Mouse (Mus musculus) forebrain, postnatal 0 days (tissue): Measurements from ENCODE around the gene Sin3a. TPM values are rescaled to one million over a fixed set of nuclear protein-coding genes. Genes with fewer than 3 reads are reported as not detected.

ENCODE experiments used
- ATAC-seq: fragments of 200-750 bp; cut with Nextera tagmentation; 2 replicates; pipeline ENCODE4 v1.8.0; 2017; ENCODE audit warnings: mild to moderate bottlenecking, moderate library complexity
- DNase-seq: peaks from one replicate; pipeline ENCODE4 v3.0.0-alpha.2; 2015
- H3K27ac ChIP-seq: fragments of 300-500 bp; sonication (generic); 2 replicates; pipeline ENCODE4 v1.5.1; 2014; ENCODE audit warnings: low read depth, mild to moderate bottlenecking, antibody characterized with exemption, low read length, moderate library complexity, mixed read lengths
- H3K27me3 ChIP-seq: fragments of 300-500 bp; sonication (generic); 2 replicates; pipeline ENCODE4 v1.6.1; 2014; ENCODE audit warnings: mild to moderate bottlenecking, low read length, mixed read lengths; ENCODE audit not compliant: insufficient read depth
- H3K36me3 ChIP-seq: fragments of 300-500 bp; sonication (generic); 2 replicates; pipeline ENCODE4 v1.6.1; 2014; ENCODE audit warnings: mild to moderate bottlenecking, moderate library complexity; ENCODE audit not compliant: insufficient read depth
- H3K4me1 ChIP-seq: fragments of 300-500 bp; sonication (generic); 2 replicates; pipeline ENCODE4 v1.6.1; 2014; ENCODE audit warnings: antibody characterized with exemption; ENCODE audit not compliant: insufficient read depth
- H3K4me2 ChIP-seq: fragments of 300-500 bp; sonication (generic); 2 replicates; pipeline ENCODE4 v1.6.1; 2014; ENCODE audit warnings: low read depth, mild to moderate bottlenecking, moderate library complexity
- H3K4me3 ChIP-seq: fragments of 300-500 bp; sonication (generic); 2 replicates; pipeline ENCODE4 v1.5.1; 2014; ENCODE audit warnings: low read depth, low read length, mixed read lengths
- H3K9ac ChIP-seq: fragments of 300-500 bp; sonication (generic); 2 replicates; pipeline ENCODE4 v1.6.1; 2014; ENCODE audit warnings: mild to moderate bottlenecking
- H3K9me3 ChIP-seq: fragments of 300-500 bp; sonication (generic); 2 replicates; pipeline ENCODE4 v1.6.1; 2016; ENCODE audit warnings: low read length
- CTCF ChIP-seq: sonication (generic); IDR thresholded peaks from 2 replicates; pipeline ENCODE4 v1.5.1; 2016; ENCODE audit warnings: antibody characterized with exemption, control low read depth, low read depth
- WGBS: fragments of 180-500 bp; shearing (Covaris S2); extraction: QIAGEN DNeasy Blood & Tissue Kit; methylation state at CpG from one replicate; pipeline ENCODE4 v1.1.7; 2014; 5-methylcytosine and 5-hydroxymethylcytosine counted together
- polyA plus RNA-seq: library from polyadenylated mRNA; unstranded; fragments of >200 nt; fragmentation: Nextera tagmentation; extraction: Ambion mirVana; gene quantifications from 2 replicates; pipeline ENCODE4 v1.2.1, GENCODE M21; 2015
- total RNA-seq: library from RNA; depleted of rRNA; stranded (reverse); fragments of >200 nt; gene quantifications from 2 replicates; pipeline ENCODE4 v1.2.3, GENCODE M21; 2014

Sin3a gene
- total and polyA plus RNA-seq, 2 experiments from 2014 or later: 16.6 to 37.5 TPM

DNA sequence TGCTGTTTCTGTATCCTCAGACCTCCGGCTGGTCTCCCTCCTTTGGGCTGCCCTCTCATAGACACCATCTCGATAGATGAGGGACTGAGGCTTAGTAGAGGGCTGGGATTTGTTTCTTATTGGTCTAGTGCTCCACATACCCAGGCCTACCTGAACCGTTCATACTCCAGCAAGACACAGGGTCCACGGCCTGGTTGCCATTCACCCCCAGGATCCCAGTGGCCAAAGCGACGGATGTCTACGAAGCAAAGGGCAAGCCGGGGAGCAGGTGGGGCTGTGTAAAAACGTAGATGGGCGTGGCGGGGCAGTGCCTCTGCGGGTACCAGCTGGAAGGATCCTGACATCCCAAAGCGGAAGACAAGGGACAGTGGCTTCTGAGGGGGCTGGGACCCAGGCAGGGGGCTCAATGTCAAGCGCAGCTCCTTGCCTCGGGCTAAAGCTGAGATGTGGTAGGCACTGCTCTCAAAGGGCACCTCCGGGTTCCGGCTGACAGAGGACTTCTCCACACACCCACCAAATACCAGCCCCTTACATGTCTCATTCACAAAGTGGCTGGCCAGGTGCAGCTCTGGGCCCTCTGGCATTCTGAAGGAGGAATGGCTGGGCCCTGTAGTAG is 74.7 kb downstream of the Sin3a start:
- Histone ChIP-seq H3K27ac (no peak overlapping the region), H3K9ac (no peak overlapping the region), H3K36me3 (peaks cover 13% of the 10 kb centered on the region; the same call in 1 of the 2 replicates), H3K27me3 (no peaks in the 10 kb centered on the region), H3K4me1 (0 out of 2 replicates have a peak, but pooled peaks cover 3% of the 10 kb centered on the region), H3K4me2 (0 out of 2 replicates have a peak overlapping the region, but pooled peaks have one; percentile 79), H3K4me3 (no peak overlapping the region), H3K9me3 (no peaks in the 10 kb centered on the region)
- TF ChIP-seq CTCF: no peak
- DNase-seq (no peak), ATAC-seq (no peak)
- 85% methylated on average over 17 of the region's 17 CpGs for WGBS

GRCm38 (mm10) chr9:57147205-57148143 is 75.6 kb downstream of the Sin3a start:
- H3K27me3 ChIP-seq: no peaks in the 10 kb centered on the region
- ATAC-seq (peak; percentile 25), DNase-seq (no peak)
- H3K4me1 ChIP-seq: 0 out of 2 replicates have a peak, but pooled peaks cover 3% of the 10 kb centered on the region
- peaks cover 3% of the 10 kb centered on the region; the same call in 1 of the 2 replicates for H3K36me3 ChIP-seq
- H3K27ac ChIP-seq: peak overlapping the region; percentile 89
- H3K4me2 ChIP-seq: peak overlapping the region; percentile 79
- H3K9ac ChIP-seq: peak overlapping the region; percentile 64
- peak overlapping the region; percentile 51 for H3K4me3 ChIP-seq
- H3K9me3 ChIP-seq: no peaks in the 10 kb centered on the region
- TF ChIP-seq CTCF: no peak
- WGBS: 10% methylated on average over 19 of the region's 19 CpGs

DNA sequence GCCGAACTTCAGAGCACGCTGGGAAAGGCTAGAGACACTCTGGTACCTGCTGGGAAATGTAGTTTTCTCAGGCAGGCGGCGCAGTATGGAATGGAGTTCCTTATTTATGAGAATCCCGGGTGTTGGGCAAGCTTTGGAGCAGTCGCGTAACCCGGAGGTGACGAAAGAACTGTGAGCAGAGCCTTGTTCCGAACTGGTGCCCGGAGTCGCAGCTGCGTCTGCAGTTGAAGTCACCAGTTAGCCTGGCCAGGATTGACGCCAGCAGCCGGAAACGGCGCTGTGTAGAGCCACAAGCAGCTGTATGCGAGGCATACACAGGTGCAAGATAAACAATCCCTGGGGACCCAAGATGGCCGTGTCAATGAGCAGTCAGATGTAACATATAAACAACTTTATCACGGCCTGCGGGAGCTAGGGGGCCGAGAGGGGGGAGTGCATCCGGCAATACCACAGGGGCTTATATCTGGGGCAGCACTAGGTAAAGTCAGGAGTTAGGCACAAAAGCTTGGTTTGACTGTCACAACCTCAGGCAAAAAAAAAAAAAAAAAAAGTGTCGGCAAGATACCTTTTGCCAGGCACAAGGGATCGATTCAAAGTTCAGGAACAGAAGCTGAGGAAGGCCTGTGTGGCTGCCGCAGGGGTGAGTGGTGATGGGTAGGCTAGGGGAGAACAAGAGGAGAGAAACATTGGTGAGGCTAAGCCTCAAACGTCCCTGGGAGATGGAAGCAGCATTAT is 76.5 kb downstream of the Sin3a start, which contains the start of gene Neil1:
Gene Neil1 (minus strand): TSS at position 162 of the 735 bp plus-strand sequence.
- H3K4me1 ChIP-seq: 0 out of 2 replicates have a peak, but pooled peaks cover 3% of the 10 kb centered on the region
- peak within 1 kb of the TSS; percentile 79 for H3K4me2 ChIP-seq
- H3K27me3 ChIP-seq: no peaks in the 10 kb centered on the region
- H3K4me3 ChIP-seq: peak within 1 kb of the TSS; percentile 51
- peak within 1 kb of the TSS; percentile 64 for H3K9ac ChIP-seq
- WGBS: under 1% methylated on average over 27 of the region's 27 CpGs
- DNase-seq (peak; percentile 93), ATAC-seq (peak; percentile 96)
- H3K27ac ChIP-seq: peak within 1 kb of the TSS; percentile 89
- H3K36me3 ChIP-seq: 0 out of 2 replicates have a peak, but pooled peaks cover 3% of the 10 kb centered on the region
- H3K9me3 ChIP-seq: no peaks in the 10 kb centered on the region
- TF ChIP-seq CTCF: peak; percentile 51

GRCm38 (mm10) chr9:57149021-57149420 is 77.2 kb downstream of the Sin3a start:
- H3K9ac ChIP-seq: 0 out of 2 replicates have a peak overlapping the region, but pooled peaks have one; percentile 64
- no peak overlapping the region; the same call in 1 of the 2 replicates for H3K27ac ChIP-seq
- DNase-seq (no peak), ATAC-seq (no peak)
- no peaks in the 10 kb centered on the region for H3K27me3 ChIP-seq
- peak overlapping the region; percentile 79 for H3K4me2 ChIP-seq
- 0 out of 2 replicates have a peak, but pooled peaks cover 3% of the 10 kb centered on the region for H3K36me3 ChIP-seq
- no peaks in the 10 kb centered on the region for H3K9me3 ChIP-seq
- TF ChIP-seq CTCF: no peak
- H3K4me3 ChIP-seq: no peak overlapping the region; the same call in 1 of the 2 replicates
- 70% methylated on average over 6 of the region's 6 CpGs for WGBS
- H3K4me1 ChIP-seq: 0 out of 2 replicates have a peak, but pooled peaks cover 3% of the 10 kb centered on the region

- H3K9me3 ChIP-seq: no peaks in the 10 kb centered on the region
- ATAC-seq: no peak
- peaks cover 7% of the 10 kb centered on the region; the same call in 1 of the 2 replicates for H3K36me3 ChIP-seq
- H3K4me3 ChIP-seq: no peak overlapping the region
- DNase-seq: no peak
- H3K9ac ChIP-seq: no peak overlapping the region
- 0 out of 2 replicates have a peak, but pooled peaks cover 3% of the 10 kb centered on the region for H3K4me1 ChIP-seq
- no peak for TF ChIP-seq CTCF
- H3K27me3 ChIP-seq: no peaks in the 10 kb centered on the region
- no peak overlapping the region for H3K4me2 ChIP-seq
- no peak overlapping the region for H3K27ac ChIP-seq
- 87% methylated on average over 5 of the region's 5 CpGs for WGBS
Observed at GRCm38 (mm10) chr9:57150192-57150591, 78.4 kb downstream of the Sin3a start.

- H3K4me3 ChIP-seq: no peak overlapping the region
Observed at GRCm38 (mm10) chr9:57152331-57152730, 80.5 kb downstream of the Sin3a start.

More at GRCm38 (mm10) chr9:57152331-57152730, 80.5 kb downstream of the Sin3a start:
- ATAC-seq (no peak), DNase-seq (no peak)
- Histone ChIP-seq H3K9ac (no peak overlapping the region), H3K9me3 (no peaks in the 10 kb centered on the region), H3K36me3 (peaks cover 17% of the 10 kb centered on the region), H3K4me2 (no peak overlapping the region), H3K27me3 (no peaks in the 10 kb centered on the region), H3K4me1 (peaks cover 8% of the 10 kb centered on the region), H3K27ac (no peak overlapping the region)
- TF ChIP-seq CTCF: 0 out of 2 replicates have a peak, but pooled peaks have one; percentile 28
- WGBS: 33% methylated on average over 6 of the region's 6 CpGs
